Mouse (Mus musculus): ENCODE results near the gene Olfr1228. TPM values are rescaled to one million over a fixed set of nuclear protein-coding genes. Genes with fewer than 3 reads are reported as not detected.

Olfr1228 gene
- polyA plus RNA-seq (2015; fragmentation: Nextera tagmentation; extraction: Ambion mirVana), result not detected in 2 replicates

DNA sequence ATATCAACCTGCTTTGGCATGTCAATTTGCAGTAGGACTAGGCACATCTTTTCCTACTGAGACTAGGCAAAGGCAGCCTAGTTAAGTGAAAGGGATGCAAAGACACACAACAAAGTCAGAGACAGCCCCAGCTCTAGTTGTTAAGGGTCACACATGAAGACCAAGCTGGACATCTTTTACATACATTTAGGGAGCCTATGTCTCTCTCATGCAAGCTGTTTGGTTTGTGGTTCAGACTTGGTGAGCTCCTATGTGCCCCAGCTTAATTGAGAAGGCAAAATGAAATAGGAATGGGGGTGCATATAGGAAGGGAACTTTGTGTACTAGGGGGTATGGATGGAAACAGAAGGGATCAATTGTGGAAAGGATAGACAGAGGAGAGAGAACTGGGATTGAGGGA, at the start of gene Olfr1228:
Gene Olfr1228, minus strand, starts transcription at position 101 of the 400 bp plus-strand sequence.

DNA sequence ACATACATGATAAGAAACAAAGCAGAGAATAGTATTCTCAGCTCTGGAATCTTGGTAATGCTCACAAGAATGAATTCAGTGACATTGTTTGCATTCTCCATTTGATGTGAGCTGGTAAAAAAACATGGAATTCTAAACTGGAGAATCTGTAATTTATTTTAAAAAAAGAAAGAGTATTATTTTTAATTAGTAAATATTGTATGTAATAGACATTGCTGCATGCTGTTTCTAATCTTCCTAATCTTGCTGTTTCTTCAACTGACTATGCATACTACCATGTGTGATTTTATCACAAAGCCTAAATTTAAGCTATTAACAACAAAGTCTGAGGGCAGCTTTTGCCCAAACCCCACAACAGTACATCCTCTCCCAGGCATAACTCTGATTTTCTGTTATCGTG, 43.3 kb upstream of the Olfr1228 start, which contains the start of gene Olfr1230:
Gene Olfr1230, minus strand, starts transcription at position 101 of the 400 bp plus-strand sequence.

DNA sequence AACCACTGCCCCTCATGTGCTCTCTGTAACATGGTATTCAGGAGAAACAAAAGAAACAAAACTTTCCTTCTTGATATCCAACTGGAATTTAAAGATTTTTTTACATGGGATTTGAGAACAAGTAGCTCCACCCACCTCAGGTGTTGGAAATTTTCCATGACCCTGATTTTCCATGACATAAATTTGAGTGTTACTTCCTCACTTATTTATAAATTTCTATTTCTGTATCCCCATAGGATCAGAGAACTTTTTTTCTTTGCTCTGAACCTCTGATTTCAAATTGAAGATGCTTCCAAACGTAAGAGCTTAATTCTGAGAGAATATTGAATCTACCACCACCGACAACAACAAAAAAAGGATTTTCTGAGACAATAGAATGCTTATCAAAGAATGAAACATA, 34.1 kb upstream of the Olfr1228 start, which contains the start of gene Olfr1229:
Gene Olfr1229, minus strand, starts transcription at position 101 of the 400 bp plus-strand sequence.

GRCm38 (mm10) chr2:89199948-89200347, 53.9 kb downstream of the Olfr1228 start, which contains the start of gene Olfr1226:
Gene Olfr1226 (minus strand): TSS chr2:89200048.

Other genes starting within 250 kb of the Olfr1228 start
- gene Olfr1215, start 247.1 kb downstream of the Olfr1228 start, polyA plus RNA-seq (2015; fragmentation: Nextera tagmentation; extraction: Ambion mirVana), result not detected in 2 replicates
- gene Olfr1216, start 235.7 kb downstream of the Olfr1228 start, polyA plus RNA-seq (2015; fragmentation: Nextera tagmentation; extraction: Ambion mirVana), result not detected in 2 replicates
- gene Olfr1217, start 222.0 kb downstream of the Olfr1228 start, polyA plus RNA-seq (2015; fragmentation: Nextera tagmentation; extraction: Ambion mirVana), result not detected in 2 replicates
- gene Olfr1218, start 192.9 kb downstream of the Olfr1228 start, polyA plus RNA-seq (2015; fragmentation: Nextera tagmentation; extraction: Ambion mirVana), result not detected in 2 replicates
- not detected in 2 replicates for gene Olfr1219, start 170.5 kb downstream of the Olfr1228 start, polyA plus RNA-seq (2015; fragmentation: Nextera tagmentation; extraction: Ambion mirVana)
- not detected in 2 replicates for gene Olfr1220, start 147.2 kb downstream of the Olfr1228 start, polyA plus RNA-seq (2015; fragmentation: Nextera tagmentation; extraction: Ambion mirVana)
- not detected in 2 replicates for gene Olfr1221, start 136.8 kb downstream of the Olfr1228 start, polyA plus RNA-seq (2015; fragmentation: Nextera tagmentation; extraction: Ambion mirVana)
- gene Olfr1222, start 121.0 kb downstream of the Olfr1228 start, polyA plus RNA-seq (2015; fragmentation: Nextera tagmentation; extraction: Ambion mirVana), result not detected in 2 replicates
- gene Olfr1223, start 102.5 kb downstream of the Olfr1228 start, polyA plus RNA-seq (2015; fragmentation: Nextera tagmentation; extraction: Ambion mirVana), result not detected in 2 replicates
- gene Olfr1224-ps1, start 90.0 kb downstream of the Olfr1228 start, polyA plus RNA-seq (2015; fragmentation: Nextera tagmentation; extraction: Ambion mirVana), result not detected in 2 replicates
- gene Olfr1225, start 79.4 kb downstream of the Olfr1228 start, polyA plus RNA-seq (2015; fragmentation: Nextera tagmentation; extraction: Ambion mirVana), result not detected in 2 replicates
- not detected in 2 replicates for gene Olfr1226, start 54.0 kb downstream of the Olfr1228 start, polyA plus RNA-seq (2015; fragmentation: Nextera tagmentation; extraction: Ambion mirVana)
- not detected in 2 replicates for gene Olfr1229, start 34.0 kb upstream of the Olfr1228 start, polyA plus RNA-seq (2015; fragmentation: Nextera tagmentation; extraction: Ambion mirVana)
- not detected in 2 replicates for gene Olfr1230, start 43.2 kb upstream of the Olfr1228 start, polyA plus RNA-seq (2015; fragmentation: Nextera tagmentation; extraction: Ambion mirVana)
- not detected in 2 replicates for gene Olfr1231, start 53.0 kb upstream of the Olfr1228 start, polyA plus RNA-seq (2015; fragmentation: Nextera tagmentation; extraction: Ambion mirVana)
- gene Olfr1232, start 75.6 kb upstream of the Olfr1228 start, polyA plus RNA-seq (2015; fragmentation: Nextera tagmentation; extraction: Ambion mirVana), result not detected in 2 replicates
- not detected in 2 replicates for gene Olfr1233, start 88.3 kb upstream of the Olfr1228 start, polyA plus RNA-seq (2015; fragmentation: Nextera tagmentation; extraction: Ambion mirVana)
- not detected in 2 replicates for gene Olfr1234, start 110.8 kb upstream of the Olfr1228 start, polyA plus RNA-seq (2015; fragmentation: Nextera tagmentation; extraction: Ambion mirVana)
- not detected in 2 replicates for gene Olfr1238, start 155.6 kb upstream of the Olfr1228 start, polyA plus RNA-seq (2015; fragmentation: Nextera tagmentation; extraction: Ambion mirVana)
- not detected in 2 replicates for gene Olfr1239, start 166.3 kb upstream of the Olfr1228 start, polyA plus RNA-seq (2015; fragmentation: Nextera tagmentation; extraction: Ambion mirVana)
- not detected in 2 replicates for gene Olfr1240, start 188.9 kb upstream of the Olfr1228 start, polyA plus RNA-seq (2015; fragmentation: Nextera tagmentation; extraction: Ambion mirVana)
- not detected in 2 replicates for gene Olfr1241, start 233.1 kb upstream of the Olfr1228 start, polyA plus RNA-seq (2015; fragmentation: Nextera tagmentation; extraction: Ambion mirVana)
- not detected in 2 replicates for gene Olfr1242, start 244.3 kb upstream of the Olfr1228 start, polyA plus RNA-seq (2015; fragmentation: Nextera tagmentation; extraction: Ambion mirVana)